Mouse (Mus musculus) bone marrow, adult 2 months (tissue): Measurements from ENCODE around the gene Antxrl.

ENCODE experiments used
- CTCF ChIP-seq: fragments of 200-500 bp; IDR thresholded peaks from 2 replicates; pipeline ENCODE4 v1.5.1; 2011; ENCODE audit warnings: low read length, control low read depth; ENCODE audit not compliant: control insufficient read depth, insufficient read depth
- POLR2A ChIP-seq: fragments of 200-500 bp; IDR thresholded peaks from 2 replicates; pipeline ENCODE4 v1.6.1; 2011; ENCODE audit warnings: low read depth, mild to moderate bottlenecking, control low read depth, low read length, borderline replicate concordance; ENCODE audit not compliant: control insufficient read depth

DNA sequence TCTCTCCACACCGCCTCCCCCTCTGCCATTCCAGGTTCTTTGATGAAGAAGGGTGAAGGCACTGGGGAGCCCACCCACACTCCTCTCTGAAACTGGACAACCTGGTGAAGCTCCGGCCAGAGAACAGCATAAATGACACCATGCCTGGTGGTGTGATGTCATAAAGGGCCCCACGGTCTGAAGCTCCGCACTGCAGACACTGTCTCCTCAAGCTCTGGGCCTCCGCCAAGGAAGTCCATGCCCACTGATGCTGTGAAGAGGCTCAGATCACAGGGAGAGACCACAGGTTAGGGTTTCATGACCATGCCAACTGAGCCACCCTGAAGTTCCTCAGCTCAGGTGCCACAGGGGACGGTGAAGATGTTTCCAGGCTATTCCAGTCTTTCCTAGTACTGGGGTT is at the start of gene Antxrl:
- no peak for TF ChIP-seq CTCF
- no peak for TF ChIP-seq POLR2A
